Mouse (Mus musculus) myocyte (in vitro differentiated cells): ENCODE results near the gene Armc9. TPM values are rescaled to one million over a fixed set of nuclear protein-coding genes. Genes with fewer than 3 reads are reported as not detected.

Source experiments
- H3K27me3 ChIP-seq: one replicate; pipeline ENCODE4 v1.6.1; 2011; ENCODE audit not compliant: control insufficient read depth, insufficient read depth, insufficient read length
- H3K36me3 ChIP-seq: one replicate; pipeline ENCODE4 v1.6.1; 2011; ENCODE audit not compliant: control insufficient read depth, insufficient read depth
- H3K4me2 ChIP-seq: one replicate; pipeline ENCODE4 v1.6.1; 2011; ENCODE audit warnings: low read depth, control low read depth
- H3K4me3 ChIP-seq: one replicate; pipeline ENCODE4 v1.5.1; 2011; ENCODE audit warnings: mild to moderate bottlenecking, control low read depth, moderate library complexity
- H3K79me2 ChIP-seq: one replicate; pipeline ENCODE4 v1.6.1; 2011; ENCODE audit not compliant: control insufficient read depth, insufficient read depth
- H3ac ChIP-seq: one replicate; pipeline ENCODE4 v1.6.1; 2011; ENCODE audit not compliant: control insufficient read depth, insufficient read length
- CEBPB ChIP-seq: IDR thresholded peaks from 2 replicates; pipeline ENCODE4 v1.6.1; 2011; ENCODE audit warnings: mild to moderate bottlenecking, moderate library complexity; ENCODE audit not compliant: poor library complexity, insufficient read depth, severe bottlenecking
- E2F4 ChIP-seq: IDR thresholded peaks from one replicate; pipeline ENCODE4 v1.6.1; 2011; ENCODE audit warnings: mild to moderate bottlenecking, control low read depth, moderate library complexity; ENCODE audit not compliant: insufficient read depth
- MAX ChIP-seq: IDR thresholded peaks from one replicate; pipeline ENCODE4 v1.6.1; 2011; ENCODE audit warnings: low read depth, mild to moderate bottlenecking, control low read depth
- MYOD1 ChIP-seq, 3 experiments: IDR thresholded peaks; one replicate each; pipeline ENCODE4 v1.6.1; 2011; ENCODE audit warnings: control low read depth in 2 of 3, low read depth in 2 of 3, mild to moderate bottlenecking in 2 of 3, moderate library complexity in 1 of 3; ENCODE audit not compliant: insufficient read length in 2 of 3, control insufficient read depth in 1 of 3
- MYOG ChIP-seq, 3 experiments: IDR thresholded peaks; one replicate each; pipeline ENCODE4 v1.6.1; 2011; ENCODE audit warnings: control low read depth in 2 of 3, low read depth in 2 of 3, mild to moderate bottlenecking in 2 of 3; ENCODE audit not compliant: insufficient read length in 2 of 3, control insufficient read depth in 1 of 3, insufficient read depth in 1 of 3
- POLR2A ChIP-seq: IDR thresholded peaks from one replicate; pipeline ENCODE4 v1.6.1; 2011; ENCODE audit warnings: low read depth, mild to moderate bottlenecking, control low read depth, moderate library complexity; ENCODE audit not compliant: insufficient read length
- POLR2AphosphoS2 ChIP-seq: IDR thresholded peaks from one replicate; pipeline ENCODE4 v1.6.1; 2011; ENCODE audit warnings: low read depth, control low read depth; ENCODE audit not compliant: insufficient read length
- REST ChIP-seq: IDR thresholded peaks from one replicate; pipeline ENCODE4 v1.6.1; 2011; ENCODE audit warnings: mild to moderate bottlenecking, control low read depth, moderate library complexity; ENCODE audit not compliant: insufficient read depth, insufficient read length
- SRF ChIP-seq: IDR thresholded peaks from one replicate; pipeline ENCODE4 v1.6.1; 2011; ENCODE audit warnings: low read depth; ENCODE audit not compliant: control insufficient read depth, insufficient read length
- TCF12 ChIP-seq: IDR thresholded peaks from one replicate; pipeline ENCODE4 v1.6.1; 2011; ENCODE audit warnings: mild to moderate bottlenecking, control low read depth; ENCODE audit not compliant: poor library complexity, insufficient read depth, severe bottlenecking
- TCF3 ChIP-seq: IDR thresholded peaks from one replicate; pipeline ENCODE4 v1.6.1; 2011; ENCODE audit warnings: low read depth, control low read depth; ENCODE audit not compliant: insufficient read length
- USF1 ChIP-seq: IDR thresholded peaks from one replicate; pipeline ENCODE4 v1.6.1; 2011; ENCODE audit warnings: low read depth, mild to moderate bottlenecking, control low read depth, moderate library complexity
- polyA plus RNA-seq: library from polyadenylated mRNA; unstranded; fragments of >200 nt; fragmentation: generic; extraction: Trizol; gene quantifications from one replicate; pipeline ENCODE4 v1.2.1, GENCODE M21; 2012; ENCODE audit warnings: missing spikeins

Armc9 gene
- polyA plus RNA-seq, 1 experiment: 6.4 TPM

- no peaks in the 10 kb centered on the region for H3K79me2 ChIP-seq
- H3K36me3 ChIP-seq: no peaks in the 10 kb centered on the region
- no peaks in the 10 kb centered on the region for H3K27me3 ChIP-seq
- TF ChIP-seq MYOG (IDR thresholded peaks at IDR 0.05; ENCODE audit: control insufficient read depth in 1 of 3, insufficient read depth in 1 of 3, insufficient read length in 2 of 3, low read depth in 2 of 3) (no peak), CEBPB (no peak)
- H3K4me3 ChIP-seq: no peak overlapping the region
- H3K4me2 ChIP-seq: no peak overlapping the region
- no peak overlapping the region for H3ac ChIP-seq
Measured at GRCm38 (mm10) chr1:86188271-86188670, 33.7 kb downstream of the Armc9 start.

GRCm38 (mm10) chr1:86189034-86189702, 34.6 kb downstream of the Armc9 start:
- H3K4me2 ChIP-seq: no peak overlapping the region
- no peaks in the 10 kb centered on the region for H3K27me3 ChIP-seq
- no peaks in the 10 kb centered on the region for H3K36me3 ChIP-seq
- TF ChIP-seq MAX (no peak), MYOG (IDR thresholded peaks at IDR 0.05; ENCODE audit: control insufficient read depth in 1 of 3, insufficient read depth in 1 of 3, insufficient read length in 2 of 3, low read depth in 2 of 3) (no peak), POLR2AphosphoS2 (no peak), E2F4 (no peak), SRF (no peak), TCF3 (no peak), REST (no peak)
- H3ac ChIP-seq: no peak overlapping the region
- no peak overlapping the region for H3K4me3 ChIP-seq
- no peaks in the 10 kb centered on the region for H3K79me2 ChIP-seq

- no peak overlapping the region for H3K4me2 ChIP-seq
- H3K36me3 ChIP-seq: no peaks in the 10 kb centered on the region
- H3ac ChIP-seq: no peak overlapping the region
- H3K27me3 ChIP-seq: no peaks in the 10 kb centered on the region
- TF ChIP-seq CEBPB (no peak), TCF3 (no peak), MAX (no peak), E2F4 (no peak), MYOG (IDR thresholded peaks at IDR 0.05; ENCODE audit: control insufficient read depth in 1 of 3, insufficient read depth in 1 of 3, insufficient read length in 2 of 3, low read depth in 2 of 3) (no peak), POLR2A (no peak), MYOD1 (IDR thresholded peaks at IDR 0.05; ENCODE audit: control insufficient read depth in 1 of 3, insufficient read length in 2 of 3, low read depth in 2 of 3) (no peak), POLR2AphosphoS2 (no peak), SRF (no peak), TCF12 (no peak)
- H3K4me3 ChIP-seq: no peak overlapping the region
- no peaks in the 10 kb centered on the region for H3K79me2 ChIP-seq
Measured at GRCm38 (mm10) chr1:86190843-86191242, 36.3 kb downstream of the Armc9 start.

- H3K27me3 ChIP-seq: no peaks in the 10 kb centered on the region
- H3ac ChIP-seq: no peak overlapping the region
- no peaks in the 10 kb centered on the region for H3K79me2 ChIP-seq
- no peak overlapping the region for H3K4me2 ChIP-seq
- no peak overlapping the region for H3K4me3 ChIP-seq
- H3K36me3 ChIP-seq: no peaks in the 10 kb centered on the region
- TF ChIP-seq POLR2A (no peak), E2F4 (no peak), MYOG (IDR thresholded peaks at IDR 0.05; ENCODE audit: control insufficient read depth in 1 of 3, insufficient read depth in 1 of 3, insufficient read length in 2 of 3, low read depth in 2 of 3) (no peak), MYOD1 (IDR thresholded peaks at IDR 0.05; ENCODE audit: control insufficient read depth in 1 of 3, insufficient read length in 2 of 3, low read depth in 2 of 3) (no peak), REST (no peak)
Measured at GRCm38 (mm10) chr1:86194044-86194443, 39.5 kb downstream of the Armc9 start.

- H3K79me2 ChIP-seq: no peaks in the 10 kb centered on the region
- no peak for TF ChIP-seq SRF
- no peak for TF ChIP-seq TCF3
- TF ChIP-seq TCF12: no peak
- TF ChIP-seq MAX: no peak
- no peak for TF ChIP-seq POLR2AphosphoS2
- no peak for TF ChIP-seq E2F4
- TF ChIP-seq USF1: no peak
- no peak for TF ChIP-seq POLR2A
- no peak for TF ChIP-seq MYOG (IDR thresholded peaks at IDR 0.05; ENCODE audit: control insufficient read depth in 1 of 3, insufficient read depth in 1 of 3, insufficient read length in 2 of 3, low read depth in 2 of 3)
- no peak for TF ChIP-seq CEBPB
- no peak for TF ChIP-seq MYOD1 (IDR thresholded peaks at IDR 0.05; ENCODE audit: control insufficient read depth in 1 of 3, insufficient read length in 2 of 3, low read depth in 2 of 3)
- no peak for TF ChIP-seq REST
- H3K4me2 ChIP-seq: no peak overlapping the region
- H3K4me3 ChIP-seq: no peak overlapping the region
- H3K27me3 ChIP-seq: no peaks in the 10 kb centered on the region
- H3ac ChIP-seq: no peak overlapping the region
- peaks cover 15% of the 10 kb centered on the region for H3K36me3 ChIP-seq
Measured at GRCm38 (mm10) chr1:86198276-86198675, 43.7 kb downstream of the Armc9 start.
